ENCODE assay signal across 17 mouse cellular contexts in genomic region chr3:82036262-82037044, GRCm38 (mm10). TPM values are rescaled to one million over a fixed set of nuclear protein-coding genes. Genes with fewer than 3 reads are reported as not detected.
"Had no signal": no experiment of that assay in that cellular context is flagged by ENCODE, and none has a peak within 500 bp of the region (broad histone marks: within the 10 kb centered on the region; RNA-seq: fewer than 3 reads in every experiment).

No protein-coding gene starts in this region.

- H3K4me1 ChIP-seq: liver, embryonic 13.5 days; liver, embryonic 15.5 days; midbrain, embryonic 13.5 days; midbrain, embryonic 15.5 days; neural tube, embryonic 12.5 days had no signal

- H3K4me3 ChIP-seq: liver, embryonic 13.5 days; liver, embryonic 15.5 days; megakaryocyte, embryonic 14.5 days; midbrain, embryonic 13.5 days; midbrain, embryonic 15.5 days; neural tube, embryonic 12.5 days had no signal

- H3K36me3 ChIP-seq: liver, embryonic 13.5 days; liver, embryonic 15.5 days; midbrain, embryonic 15.5 days; neural tube, embryonic 12.5 days had no signal

- DNase-seq: liver, embryonic 13.5 days; liver, postnatal 0 days; lung, postnatal 10 days; right cerebral cortex, postnatal 14 days; thymus, adult 18-20 months; thymus, postnatal 14 days; thymus, postnatal 36 days had no signal

- H3K27ac ChIP-seq: liver, embryonic 13.5 days; liver, embryonic 15.5 days; macrophage; midbrain, embryonic 13.5 days; midbrain, embryonic 15.5 days; neural tube, embryonic 12.5 days had no signal

- H3K9me3 ChIP-seq: liver, embryonic 13.5 days; liver, embryonic 15.5 days; megakaryocyte, embryonic 14.5 days; midbrain, embryonic 13.5 days; midbrain, embryonic 15.5 days; neural tube, embryonic 12.5 days had no signal

- H3K4me2 ChIP-seq: liver, embryonic 11.5 days; liver, embryonic 13.5 days; liver, embryonic 15.5 days; midbrain, embryonic 11.5 days; midbrain, embryonic 13.5 days; midbrain, embryonic 15.5 days; neural tube, embryonic 12.5 days had no signal

- ATAC-seq: liver, postnatal 0 days; midbrain, embryonic 13.5 days; midbrain, embryonic 15.5 days had no signal

- H3K9ac ChIP-seq: liver, embryonic 13.5 days; liver, embryonic 15.5 days; liver, postnatal 0 days; midbrain, embryonic 13.5 days; midbrain, embryonic 15.5 days; neural tube, embryonic 12.5 days had no signal

- H3K27me3 ChIP-seq: liver, embryonic 13.5 days; liver, embryonic 15.5 days; megakaryocyte, embryonic 14.5 days; midbrain, embryonic 13.5 days; midbrain, embryonic 15.5 days; neural tube, embryonic 12.5 days had no signal

RNA-seq across cellular contexts. Expression of gene Asic5, which starts 54.4 kb away (rescaled TPM):
- polyA plus RNA-seq: liver, embryonic 11.5 days; liver, embryonic 13.5 days; liver, embryonic 15.5 days; macrophage; midbrain, embryonic 11.5 days; midbrain, embryonic 15.5 days; neural tube, embryonic 12.5 days; neural tube, embryonic 14.5 days; spleen, adult 2 months had no signal
